Comparison of ENCODE assay signal across 8 mouse cellular contexts in genomic region chr4:130913077-130913476, GRCm38 (mm10). TPM values are rescaled to one million over a fixed set of nuclear protein-coding genes. Genes with fewer than 3 reads are reported as not detected.
DNase-seq lines count a peak whose midpoint lies in the region; ATAC-seq and TF ChIP-seq lines count a peak whose summit lies in the region.

Laptm5 (plus strand) TSS chr4:130913125.

- no peaks in the 10 kb centered on the region for H3K27me3 ChIP-seq in forebrain, embryonic 12.5 days
- H3K27me3 ChIP-seq in hindbrain, embryonic 15.5 days: no peaks in the 10 kb centered on the region
- no peaks in the 10 kb centered on the region for H3K27me3 ChIP-seq in limb, embryonic 14.5 days (ENCODE audit: control insufficient read depth, insufficient read depth, low read length)
- no peaks in the 10 kb centered on the region for H3K27me3 ChIP-seq in midbrain, embryonic 15.5 days (replicated peaks)

- no peak within 1 kb of the TSS for H3K27ac ChIP-seq in forebrain, embryonic 12.5 days
- no peak within 1 kb of the TSS for H3K27ac ChIP-seq in hindbrain, embryonic 15.5 days (replicated peaks)
- no peak within 1 kb of the TSS for H3K27ac ChIP-seq in limb, embryonic 14.5 days (replicated peaks; ENCODE audit: low read depth, low read length)
- no peak within 1 kb of the TSS for H3K27ac ChIP-seq in midbrain, embryonic 15.5 days

- no peak within 1 kb of the TSS for H3K9ac ChIP-seq in forebrain, embryonic 12.5 days
- H3K9ac ChIP-seq in hindbrain, embryonic 15.5 days: no peak within 1 kb of the TSS
- H3K9ac ChIP-seq in limb, embryonic 14.5 days (ENCODE audit: low read depth, low read length, severe bottlenecking): 0 out of 2 replicates have a peak within 1 kb of the TSS, but pooled peaks have one; percentile 14
- H3K9ac ChIP-seq in midbrain, embryonic 15.5 days: no peak within 1 kb of the TSS

- no peaks in the 10 kb centered on the region for H3K9me3 ChIP-seq in forebrain, embryonic 12.5 days
- no peaks in the 10 kb centered on the region for H3K9me3 ChIP-seq in hindbrain, embryonic 15.5 days
- H3K9me3 ChIP-seq in limb, embryonic 14.5 days (ENCODE audit: control insufficient read depth, low read length): no peaks in the 10 kb centered on the region
- H3K9me3 ChIP-seq in midbrain, embryonic 15.5 days: no peaks in the 10 kb centered on the region

- H3K36me3 ChIP-seq in forebrain, embryonic 12.5 days (replicated peaks): no peaks in the 10 kb centered on the region
- H3K36me3 ChIP-seq in hindbrain, embryonic 15.5 days: no peaks in the 10 kb centered on the region
- H3K36me3 ChIP-seq in limb, embryonic 14.5 days (ENCODE audit: control insufficient read depth, insufficient read depth, low read length): no peaks in the 10 kb centered on the region
- H3K36me3 ChIP-seq in midbrain, embryonic 15.5 days (replicated peaks): no peaks in the 10 kb centered on the region

- peaks cover 14% of the 10 kb centered on the region for H3K4me1 ChIP-seq in forebrain, embryonic 12.5 days
- no peaks in the 10 kb centered on the region for H3K4me1 ChIP-seq in hindbrain, embryonic 15.5 days (replicated peaks)
- H3K4me1 ChIP-seq in limb, embryonic 14.5 days (ENCODE audit: control insufficient read depth, insufficient read depth, low read length): peaks cover 9% of the 10 kb centered on the region; the same call in 1 of the 2 replicates
- 0 out of 2 replicates have a peak, but pooled peaks cover 3% of the 10 kb centered on the region for H3K4me1 ChIP-seq in midbrain, embryonic 15.5 days

- H3K4me3 ChIP-seq in forebrain, embryonic 12.5 days (replicated peaks): no peak within 1 kb of the TSS
- H3K4me3 ChIP-seq in hindbrain, embryonic 15.5 days: no peak within 1 kb of the TSS
- no peak within 1 kb of the TSS for H3K4me3 ChIP-seq in limb, embryonic 14.5 days (replicated peaks; ENCODE audit: low read length)
- no peak within 1 kb of the TSS for H3K4me3 ChIP-seq in midbrain, embryonic 15.5 days

- DNase-seq in urinary bladder, postnatal 14 days (ENCODE audit: low spot score): peak; percentile 14
- DNase-seq in urinary bladder, adult 18-20 months (ENCODE audit: low spot score in 2 of 2): no peak
- no peak for DNase-seq in limb, embryonic 14.5 days (ENCODE audit: low spot score)
- peak; percentile 85 for DNase-seq in thymus, postnatal 25 days
- no peak for DNase-seq in cerebellum, postnatal 10 days

- TF ChIP-seq POLR2A in limb, embryonic 14.5 days (IDR thresholded peaks at IDR 0.05; ENCODE audit: borderline replicate concordance, extremely low read depth, insufficient read depth, insufficient read length): no peak

- WGBS in forebrain, embryonic 12.5 days: 73% methylated on average over 11 of the region's 11 CpGs
- WGBS in hindbrain, embryonic 15.5 days: 68% methylated on average over 11 of the region's 11 CpGs
- 57% methylated on average over 11 of the region's 11 CpGs for WGBS in limb, embryonic 14.5 days
- WGBS in midbrain, embryonic 15.5 days: 60% methylated on average over 11 of the region's 11 CpGs

- no peak within 1 kb of the TSS for H3K4me2 ChIP-seq in forebrain, embryonic 12.5 days
- no peak within 1 kb of the TSS for H3K4me2 ChIP-seq in hindbrain, embryonic 15.5 days
- H3K4me2 ChIP-seq in limb, embryonic 14.5 days (replicated peaks; ENCODE audit: low read depth, low read length, severe bottlenecking): no peak within 1 kb of the TSS
- H3K4me2 ChIP-seq in midbrain, embryonic 15.5 days: no peak within 1 kb of the TSS

- no peak for ATAC-seq in forebrain, embryonic 12.5 days (ENCODE audit: low FRiP score)
- ATAC-seq in hindbrain, embryonic 15.5 days (ENCODE audit: low FRiP score, low read depth): no peak
- ATAC-seq in limb, embryonic 14.5 days (ENCODE audit: low FRiP score, low read depth): no peak
- no peak for ATAC-seq in midbrain, embryonic 15.5 days (replicated peaks)

RNA-seq across cellular contexts. Expression of gene Laptm5, which starts in this region (rescaled TPM):
- 16.8 and 17.0 TPM in 2 replicates for polyA plus RNA-seq in forebrain, embryonic 12.5 days (2016; fragmentation: Nextera tagmentation; extraction: Ambion mirVana)
- polyA plus RNA-seq in hindbrain, embryonic 15.5 days (2015; fragmentation: Nextera tagmentation; extraction: Ambion mirVana): 24.9 and 34.6 TPM in 2 replicates
- polyA plus RNA-seq in limb, embryonic 14.5 days (2012; rRNA removed): 45.5 and 55.1 TPM in 2 replicates
- 69.2 and 75.8 TPM in 2 replicates for polyA plus RNA-seq in limb, embryonic 14.5 days (2014; fragmentation: Nextera tagmentation; extraction: Ambion mirVana)
- polyA plus RNA-seq in midbrain, embryonic 15.5 days (2015; fragmentation: Nextera tagmentation; extraction: Ambion mirVana): 28.4 and 32.8 TPM in 2 replicates

Comparison
In these comparisons a context has a peak if more than half of its experiments do, and no peak if none do; other contexts are left out.
1. DNase-seq: peak in urinary bladder, postnatal 14 days (single experiment) and thymus, postnatal 25 days (single experiment); none in urinary bladder, adult 18-20 months (0 of 2), limb, embryonic 14.5 days (single experiment) and cerebellum, postnatal 10 days (0 of 2).